Mouse (Mus musculus) kidney, adult 2 months (tissue): Measurements from ENCODE around the gene Rab25. TPM values are rescaled to one million over a fixed set of nuclear protein-coding genes. Genes with fewer than 3 reads are reported as not detected.
"Not testable (repeated sequence)": the region's sequence is repeated elsewhere in the genome, so short reads cannot be mapped to it uniquely, and the experiment has no call there.

Experiments used
- DNase-seq: peaks from one replicate; pipeline ENCODE4 v3.0.0; 2021
- H3K27ac ChIP-seq: fragments of 200-500 bp; 2 replicates; pipeline ENCODE4 v1.5.1; 2012; ENCODE audit warnings: low read depth, low read length, control low read depth, inconsistent platforms; ENCODE audit not compliant: insufficient read depth
- H3K27me3 ChIP-seq: fragments of 200-500 bp; replicated peaks from 2 replicates; pipeline ENCODE4 v1.6.1; 2012; ENCODE audit warnings: mild to moderate bottlenecking, moderate library complexity, low read length, inconsistent platforms; ENCODE audit not compliant: control insufficient read depth, insufficient read depth
- H3K36me3 ChIP-seq: fragments of 200-500 bp; 2 replicates; pipeline ENCODE4 v1.6.1; 2012; ENCODE audit warnings: mild to moderate bottlenecking, moderate library complexity, low read length, inconsistent platforms; ENCODE audit not compliant: control insufficient read depth, insufficient read depth
- H3K4me1 ChIP-seq: fragments of 200-500 bp; 2 replicates; pipeline ENCODE4 v1.6.1; 2011; ENCODE audit warnings: low read length; ENCODE audit not compliant: control insufficient read depth, insufficient read depth
- H3K4me3 ChIP-seq: fragments of 200-500 bp; 2 replicates; pipeline ENCODE4 v1.5.1; 2011; ENCODE audit warnings: mild to moderate bottlenecking, low read depth, low read length, control low read depth; ENCODE audit not compliant: insufficient read depth
- CTCF ChIP-seq: fragments of 200-500 bp; conservative IDR thresholded peaks from 2 replicates; pipeline ENCODE4 v1.5.1; 2011; ENCODE audit warnings: low read depth, mild to moderate bottlenecking, control low read depth, low read length, moderate library complexity, mixed read lengths; ENCODE audit not compliant: insufficient read depth, insufficient read length
- POLR2A ChIP-seq: fragments of 200-500 bp; IDR thresholded peaks from one replicate; pipeline ENCODE4 v1.6.1; 2011; ENCODE audit warnings: low read depth, low read length, control low read depth
- WGBS: fragments of 180-500 bp; shearing (Covaris S2); methylation state at CpG from one replicate; pipeline ENCODE4 v1.1.7; 2018; 5-methylcytosine and 5-hydroxymethylcytosine counted together
- polyA plus RNA-seq: library from polyadenylated mRNA; depleted of rRNA; stranded (reverse); fragments of >200 nt; gene quantifications from 2 replicates; pipeline ENCODE4 v1.2.3, GENCODE M21; 2012; rRNA removed

Rab25 gene
- 50.1 and 50.9 TPM in 2 replicates for polyA plus RNA-seq

- peak within 1 kb of the TSS; percentile 35 for H3K4me3 ChIP-seq
- TF ChIP-seq POLR2A, result peak; percentile 33
- no peak for TF ChIP-seq CTCF
- H3K27me3 ChIP-seq, result no peaks in the 10 kb centered on the region
- peak; percentile 78 for DNase-seq
- no peaks in the 10 kb centered on the region for H3K36me3 ChIP-seq
- 62% methylated on average over 18 of the region's 18 CpGs for WGBS
- peaks cover 13% of the 10 kb centered on the region; the same call in 1 of the 2 replicates for H3K4me1 ChIP-seq
- H3K27ac ChIP-seq, result peak within 1 kb of the TSS; percentile 46
These were observed at the start of gene Rab25 for GRCm38 (mm10) chr3:88548180-88548917. TSS of gene Rab25 (minus strand) at chr3:88548300.

GRCm38 (mm10) chr3:88596547-88596946, 48.4 kb upstream of the Rab25 start:
- not testable (repeated sequence) for H3K27me3 ChIP-seq, H3K36me3 ChIP-seq, H3K27ac ChIP-seq, H3K4me3 ChIP-seq, H3K4me1 ChIP-seq, DNase-seq
- 96% methylated on average over 4 of the region's 4 CpGs for WGBS

DNA sequence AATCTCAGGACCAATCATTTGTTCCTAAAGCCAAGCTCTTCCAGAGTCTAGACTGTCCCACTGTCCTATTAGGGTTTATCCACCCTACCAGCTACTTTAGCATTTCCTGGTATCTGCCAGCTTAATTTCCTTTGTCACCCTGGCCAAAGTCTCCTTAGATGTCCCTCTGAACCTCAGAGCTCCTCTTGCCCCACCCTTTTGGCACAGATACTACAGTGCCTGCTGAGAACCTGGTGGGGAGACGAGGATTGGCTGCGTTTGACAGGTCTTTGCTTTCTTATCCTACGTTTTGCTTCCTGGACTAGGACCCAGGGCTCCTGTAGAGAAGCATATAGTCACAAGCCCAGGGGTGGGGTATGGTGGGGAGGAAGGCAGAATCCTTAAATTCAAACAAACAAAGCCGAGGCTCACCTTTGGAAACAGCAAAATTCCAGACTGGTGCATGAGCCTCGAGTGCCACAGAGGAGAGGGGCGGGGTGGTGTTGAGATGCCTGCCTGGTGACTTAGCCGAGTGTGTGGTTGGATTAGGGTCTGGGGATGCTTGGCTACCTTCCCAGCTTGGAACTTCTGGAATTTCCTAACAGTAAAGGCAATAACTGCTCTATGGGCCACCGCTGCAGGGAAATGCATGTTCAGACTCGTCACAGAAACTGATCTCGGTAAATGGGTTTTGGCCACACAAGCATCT, 45.9 kb upstream of the Rab25 start:
- peak; percentile 78 for DNase-seq
- no peak overlapping the region for H3K4me3 ChIP-seq
- no peak for TF ChIP-seq CTCF
- no peak for TF ChIP-seq POLR2A
- peaks cover 10% of the 10 kb centered on the region for H3K4me1 ChIP-seq
- no peak overlapping the region for H3K27ac ChIP-seq
- no peaks in the 10 kb centered on the region for H3K36me3 ChIP-seq
- H3K27me3 ChIP-seq, result no peaks in the 10 kb centered on the region
- WGBS, result 38% methylated on average over 10 of the region's 10 CpGs

DNA sequence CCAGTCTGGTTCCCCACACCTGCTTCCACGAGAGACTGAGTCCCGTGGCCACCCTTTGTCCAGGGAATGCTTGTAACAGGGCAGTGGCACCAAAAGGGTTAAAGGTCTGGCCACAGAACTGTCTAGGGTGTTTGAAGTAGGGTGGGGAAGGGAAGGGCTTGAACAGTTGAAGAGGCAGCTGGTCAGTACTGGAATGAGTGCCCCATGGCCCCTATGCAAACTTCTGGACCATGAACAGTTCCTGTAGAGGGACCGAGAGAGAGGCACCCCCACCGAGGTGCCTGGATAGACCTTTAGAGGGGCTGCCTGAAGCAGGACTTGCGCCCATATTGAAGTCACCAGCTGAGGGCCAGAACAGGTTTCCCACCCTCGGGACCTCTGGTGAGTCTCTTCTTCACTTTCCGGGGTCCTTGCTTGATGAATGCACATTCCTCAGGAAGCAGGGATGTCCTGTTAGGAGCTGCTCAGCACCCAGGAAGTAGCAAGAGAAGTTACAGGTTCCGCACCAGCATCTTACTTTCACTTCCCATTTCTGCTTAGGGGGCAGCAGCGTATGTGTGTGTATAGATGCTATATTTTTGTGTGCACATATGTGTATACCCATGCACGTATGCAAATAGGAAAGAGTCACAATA, 45.0 kb upstream of the Rab25 start:
- WGBS, result 51% methylated on average over 10 of the region's 10 CpGs
- Histone ChIP-seq H3K27ac (no peak overlapping the region), H3K27me3 (no peaks in the 10 kb centered on the region), H3K36me3 (no peaks in the 10 kb centered on the region; the same call in 1 of the 2 replicates), H3K4me3 (no peak overlapping the region), H3K4me1 (peaks cover 10% of the 10 kb centered on the region)
- no peak for DNase-seq
- no peak for TF ChIP-seq POLR2A
- TF ChIP-seq CTCF, result no peak

DNA sequence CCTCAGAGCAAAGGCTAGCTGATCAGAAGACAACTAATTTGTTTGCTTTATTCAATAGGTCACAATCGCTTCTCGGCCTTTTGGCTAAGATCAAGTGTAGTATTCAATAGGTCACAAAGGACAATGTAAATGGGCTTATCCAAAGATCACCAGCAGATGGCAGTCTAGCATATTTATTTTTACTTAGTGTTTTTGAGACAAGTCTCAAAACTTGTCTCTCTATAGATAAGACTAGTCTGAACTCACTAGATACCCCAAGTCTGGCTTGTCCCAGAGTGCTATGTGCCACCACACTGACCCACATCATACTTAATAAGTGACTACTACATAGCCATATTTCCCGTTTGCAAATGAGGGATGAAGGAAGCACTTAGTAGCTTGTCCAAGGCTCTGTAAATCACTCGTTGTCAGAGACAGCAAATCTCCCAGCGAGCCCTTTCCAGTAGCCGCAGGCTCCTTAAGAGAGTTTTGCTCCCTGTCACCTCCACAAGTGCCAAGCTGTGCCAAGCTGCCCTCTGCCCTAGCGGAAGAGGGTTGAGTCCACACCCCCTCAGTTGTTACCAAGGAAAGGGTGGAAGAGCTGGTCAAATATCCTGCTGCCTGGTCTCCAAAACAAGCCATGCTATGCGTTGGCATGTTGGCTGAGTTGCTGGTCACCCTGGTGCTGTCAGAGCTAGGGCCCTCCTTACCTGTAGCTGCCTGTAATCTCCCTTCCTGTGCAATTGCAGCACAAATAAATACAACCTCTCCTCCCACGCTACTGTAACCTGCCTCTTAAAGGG, 44.0 kb upstream of the Rab25 start:
- no peaks in the 10 kb centered on the region for H3K27me3 ChIP-seq
- H3K27ac ChIP-seq, result peak overlapping the region; percentile 66
- TF ChIP-seq CTCF (0 out of 2 replicates have a peak, but pooled peaks have one; percentile 4), POLR2A (no peak)
- DNase-seq, result peak; percentile 74
- H3K4me1 ChIP-seq, result peaks cover 10% of the 10 kb centered on the region
- H3K36me3 ChIP-seq, result peaks cover 1% of the 10 kb centered on the region
- H3K4me3 ChIP-seq, result peak overlapping the region; percentile 45
- WGBS, result 5% methylated on average over 9 of the region's 9 CpGs

- no peak overlapping the region for H3K27ac ChIP-seq
- H3K36me3 ChIP-seq, result peaks cover 5% of the 10 kb centered on the region
- peaks cover 10% of the 10 kb centered on the region for H3K4me1 ChIP-seq
- no peak for DNase-seq
- no peaks in the 10 kb centered on the region for H3K27me3 ChIP-seq
- 55% methylated on average over 3 of the region's 3 CpGs for WGBS
- TF ChIP-seq CTCF, result no peak
- no peak for TF ChIP-seq POLR2A
- H3K4me3 ChIP-seq, result no peak overlapping the region
These were observed 42.9 kb upstream of the Rab25 start for GRCm38 (mm10) chr3:88591044-88591443.
